Mouse (Mus musculus): Measurements from ENCODE around the gene Olfr544. TPM values are rescaled to one million over a fixed set of nuclear protein-coding genes. Genes with fewer than 3 reads are reported as not detected.
A peak's percentile ranks its signal among the peaks of the same experiment; 100 is the strongest.
"Not testable (repeated sequence)": the region's sequence is repeated elsewhere in the genome, so short reads cannot be mapped to it uniquely, and the experiment has no call there.

Olfr544 gene
- polyA plus RNA-seq, 1 experiment from 2014 or later, result not detected

GRCm38 (mm10) chr7:102506848-102507247 is 18.7 kb upstream of the Olfr544 start:
- DNase-seq (ENCODE audit: low read depth, low spot score), result peak; percentile 22
- peak; percentile 86 for ATAC-seq
- TF ChIP-seq CTCF (IDR thresholded peaks at IDR 0.05), result peak; percentile 86
- in situ Hi-C loops (cut with MboI; ENCODE audit: low pct_unique_long_range_greater_than_20kb), result loop anchor here (5.0 kb wide), 2 partner anchors 130 to 410 kb away; partner anchors contain the start of genes Olfr554 and Olfr571
- CTCF ChIA-PET, result interaction anchor here (1.4 kb wide), 1 partner anchor 129 kb away, joined by 4 read pairs; no protein-coding TSS in a partner anchor
- H3K27me3 ChIP-seq, result no peaks in the 10 kb centered on the region
- POLR2A ChIA-PET, result no interaction called here

GRCm38 (mm10) chr7:102501986-102502385 is 13.9 kb upstream of the Olfr544 start:
- ATAC-seq (no peak), DNase-seq (ENCODE audit: low read depth, low spot score) (no peak)
- TF ChIP-seq CTCF (IDR thresholded peaks at IDR 0.05), result no peak
- POLR2A ChIA-PET, result no interaction called here
- in situ Hi-C loops (cut with MboI; ENCODE audit: low pct_unique_long_range_greater_than_20kb), result no loop called here
- CTCF ChIA-PET, result no interaction called here
- peaks cover 3% of the 10 kb centered on the region for H3K27me3 ChIP-seq

DNA sequence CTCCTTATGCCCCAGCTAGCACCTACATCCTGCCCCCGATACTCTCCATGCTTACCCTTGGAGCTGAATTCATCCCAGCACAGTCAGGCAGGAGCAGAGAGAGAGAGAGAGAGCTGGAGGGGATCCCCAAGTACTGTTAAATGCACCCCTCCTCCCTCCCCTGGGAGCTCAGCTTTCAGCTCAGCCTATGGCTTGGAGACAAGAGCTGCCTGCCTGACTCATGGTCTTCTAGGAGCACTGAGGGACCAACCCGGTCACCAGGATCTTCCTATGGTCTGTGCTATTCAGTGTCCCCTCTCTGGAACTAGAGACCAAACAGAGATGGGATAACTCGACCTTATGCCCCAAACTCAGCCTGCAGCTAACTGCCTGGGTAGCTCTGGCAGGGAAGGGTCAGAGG is 11.4 kb upstream of the Olfr544 start, which contains the start of gene Olfr545:
Gene Olfr545, minus strand, starts transcription at position 101 of the 400 bp plus-strand sequence.
- CTCF ChIA-PET, result interaction anchor here (1.4 kb wide), 1 partner anchor 12 kb away, joined by 3 read pairs; no protein-coding TSS in a partner anchor
- no peak for TF ChIP-seq CTCF (IDR thresholded peaks at IDR 0.05)

GRCm38 (mm10) chr7:102494416-102494815 is 6.3 kb upstream of the Olfr544 start:
- DNase-seq (ENCODE audit: low read depth, low spot score); in situ Hi-C loops (cut with MboI; ENCODE audit: low pct_unique_long_range_greater_than_20kb); POLR2A ChIA-PET; CTCF ChIA-PET; H3K27me3 ChIP-seq: not testable (repeated sequence)
- ATAC-seq, result peak; percentile 47

More for the DNA sequence above, 11.4 kb upstream of the Olfr544 start, which contains the start of gene Olfr545:
- peaks cover 3% of the 10 kb centered on the region for H3K27me3 ChIP-seq
- ATAC-seq, result no peak
- no peak for DNase-seq (ENCODE audit: low read depth, low spot score)
- POLR2A ChIA-PET, result no interaction called here
- in situ Hi-C loops (cut with MboI; ENCODE audit: low pct_unique_long_range_greater_than_20kb), result no loop called here

GRCm38 (mm10) chr7:102486105-102486504 is 2.0 kb downstream of the Olfr544 start:
- no peak for DNase-seq (ENCODE audit: low read depth, low spot score)
- TF ChIP-seq CTCF (IDR thresholded peaks at IDR 0.05), result no peak
- POLR2A ChIA-PET, result no interaction called here
- in situ Hi-C loops (cut with MboI; ENCODE audit: low pct_unique_long_range_greater_than_20kb), result no loop called here
- no peak for ATAC-seq
- no peaks in the 10 kb centered on the region for H3K27me3 ChIP-seq
- CTCF ChIA-PET, result no interaction called here

GRCm38 (mm10) chr7:102484766-102485165 is 3.3 kb downstream of the Olfr544 start:
- peak; percentile 32 for ATAC-seq
- DNase-seq (ENCODE audit: low read depth, low spot score); CTCF ChIA-PET; H3K27me3 ChIP-seq; POLR2A ChIA-PET; in situ Hi-C loops (cut with MboI; ENCODE audit: low pct_unique_long_range_greater_than_20kb): not testable (repeated sequence)

DNA sequence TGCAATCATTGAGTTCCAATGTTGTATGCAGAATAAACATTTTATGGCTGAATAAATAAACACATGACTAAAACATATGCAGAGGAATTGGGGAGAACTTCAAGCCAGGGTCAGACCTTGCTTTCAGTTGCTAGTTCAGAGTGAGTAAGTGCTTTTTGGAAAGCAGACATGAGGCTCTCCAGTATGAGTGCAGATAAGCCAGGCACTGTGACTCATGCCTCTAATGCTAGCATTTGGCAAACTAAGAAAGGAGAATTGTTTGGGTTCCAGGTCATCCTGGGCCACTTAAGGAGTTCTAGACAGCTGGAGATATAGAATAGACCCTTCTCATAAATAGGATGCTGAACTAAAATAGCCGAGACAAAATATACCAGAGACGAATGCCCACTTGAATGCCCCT is 4.4 kb downstream of the Olfr544 start:
- no peak for DNase-seq (ENCODE audit: low read depth, low spot score)
- no peak for ATAC-seq
- no peak for TF ChIP-seq CTCF (IDR thresholded peaks at IDR 0.05)
- POLR2A ChIA-PET, result no interaction called here
- CTCF ChIA-PET, result interaction anchor here (1.4 kb wide), 1 partner anchor 30 kb away, joined by 3 read pairs; no protein-coding TSS in a partner anchor
- H3K27me3 ChIP-seq, result no peaks in the 10 kb centered on the region
- in situ Hi-C loops (cut with MboI; ENCODE audit: low pct_unique_long_range_greater_than_20kb), result no loop called here

DNA sequence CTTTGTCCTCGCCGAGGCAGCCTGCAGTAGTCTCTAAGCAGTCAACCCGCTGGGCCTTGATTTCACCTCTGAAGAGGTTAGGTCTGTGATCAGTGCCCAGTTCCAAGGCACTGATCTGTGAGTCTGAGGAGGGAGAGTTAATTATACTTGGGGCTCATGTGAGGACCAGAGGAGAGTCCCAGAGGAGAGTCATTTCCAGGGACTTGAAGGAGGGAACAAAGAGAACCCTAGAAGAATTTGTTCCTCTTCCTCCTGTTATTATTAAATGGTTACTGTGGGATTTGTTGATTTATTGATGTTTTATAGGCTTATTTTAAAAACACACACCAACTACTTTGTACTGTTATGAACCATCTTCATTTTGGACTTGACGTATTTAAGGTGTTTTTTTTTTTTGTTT is 6.5 kb downstream of the Olfr544 start, which contains the start of gene Olfr543:
Gene Olfr543, minus strand, starts transcription at position 101 of the 400 bp plus-strand sequence.
- ChIA-PET CTCF (no interaction called here), POLR2A (no interaction called here)
- no peaks in the 10 kb centered on the region for H3K27me3 ChIP-seq
- DNase-seq (ENCODE audit: low read depth, low spot score) (no peak), ATAC-seq (no peak)
- no peak for TF ChIP-seq CTCF (IDR thresholded peaks at IDR 0.05)
- in situ Hi-C loops (cut with MboI; ENCODE audit: low pct_unique_long_range_greater_than_20kb), result no loop called here

GRCm38 (mm10) chr7:102480821-102481220 is 7.3 kb downstream of the Olfr544 start:
- TF ChIP-seq CTCF (IDR thresholded peaks at IDR 0.05), result no peak
- in situ Hi-C loops (cut with MboI; ENCODE audit: low pct_unique_long_range_greater_than_20kb), result no loop called here
- CTCF ChIA-PET, result interaction anchor here (0.8 to 1.3 kb wide), 2 partner anchors 17 to 157 kb away, joined by 3 read pairs; no protein-coding TSS in a partner anchor
- POLR2A ChIA-PET, result no interaction called here
- H3K27me3 ChIP-seq, result no peaks in the 10 kb centered on the region
- DNase-seq (ENCODE audit: low read depth, low spot score) (no peak), ATAC-seq (no peak)

DNA sequence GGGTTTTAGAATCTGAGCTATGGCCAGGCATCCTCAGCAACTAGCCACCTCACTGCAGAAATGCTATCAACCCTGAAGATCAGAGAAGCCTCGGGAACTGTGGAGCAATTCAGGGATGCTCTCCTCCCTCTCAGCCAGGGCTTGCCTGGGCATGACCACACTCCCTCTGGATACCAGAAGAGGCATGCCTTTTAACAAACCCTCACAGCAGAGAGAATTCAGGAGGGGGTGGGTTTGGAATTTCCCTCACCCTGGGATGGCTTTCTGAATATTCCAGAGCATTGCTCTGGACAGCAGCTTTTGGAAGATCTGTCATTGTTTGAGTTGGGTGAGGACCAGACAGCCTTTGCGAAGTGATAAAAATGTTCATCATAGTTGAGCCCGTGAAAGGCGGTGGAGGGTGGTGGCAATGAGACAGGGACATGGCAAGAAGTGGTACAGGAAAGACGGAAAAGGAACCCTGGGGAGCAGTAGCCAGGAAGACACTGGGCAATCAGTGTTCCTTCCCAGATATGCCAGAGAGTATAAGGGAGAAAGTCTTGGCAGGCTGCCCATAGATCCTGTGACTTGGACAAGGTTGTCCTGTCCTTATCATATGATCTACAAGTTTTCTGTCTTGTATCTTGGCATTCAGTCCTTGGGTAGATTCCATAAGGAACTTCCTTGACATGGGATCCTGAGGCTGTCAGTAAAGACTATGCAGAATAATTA is 8.6 kb downstream of the Olfr544 start:
- CTCF ChIA-PET, result interaction anchor here (0.7 to 1.3 kb wide), 2 partner anchors 15 to 25 kb away, joined by 3 read pairs; no protein-coding TSS in a partner anchor
- POLR2A ChIA-PET, result no interaction called here
- peak; percentile 77 for ATAC-seq
- in situ Hi-C loops (cut with MboI; ENCODE audit: low pct_unique_long_range_greater_than_20kb), result no loop called here
- no peak for TF ChIP-seq CTCF (IDR thresholded peaks at IDR 0.05)
- no peak for DNase-seq (ENCODE audit: low read depth, low spot score)
- H3K27me3 ChIP-seq, result no peaks in the 10 kb centered on the region

DNA sequence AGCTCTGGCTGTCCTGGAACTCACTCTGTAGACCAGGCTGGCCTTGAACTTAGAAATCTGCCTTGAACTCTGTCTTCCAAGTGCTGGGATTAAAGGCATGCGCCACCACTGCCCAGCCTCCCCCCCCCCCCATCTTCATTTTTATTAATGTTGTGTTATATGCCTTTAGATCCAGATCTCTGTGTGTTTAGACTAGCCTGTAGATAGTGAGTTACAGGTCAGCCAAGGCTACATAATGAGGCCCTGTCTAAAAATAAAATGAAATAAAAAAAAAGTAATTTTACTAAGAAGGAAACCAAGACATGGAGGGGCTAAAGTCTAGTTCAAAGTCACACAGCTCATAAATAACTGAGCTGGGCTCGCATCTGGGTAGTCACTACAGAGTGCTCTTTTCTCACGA is 9.2 kb downstream of the Olfr544 start:
- no peak for DNase-seq (ENCODE audit: low read depth, low spot score)
- in situ Hi-C loops (cut with MboI; ENCODE audit: low pct_unique_long_range_greater_than_20kb), result no loop called here
- POLR2A ChIA-PET, result no interaction called here
- H3K27me3 ChIP-seq, result no peaks in the 10 kb centered on the region
- no peak for ATAC-seq
- CTCF ChIA-PET, result interaction anchor here (0.7 kb wide), 1 partner anchor 24 kb away, joined by 3 read pairs; no protein-coding TSS in a partner anchor
- no peak for TF ChIP-seq CTCF (IDR thresholded peaks at IDR 0.05)
